Mouse (Mus musculus) embryonic facial prominence, embryonic 11.5 days (tissue): ENCODE data around the gene Serpinb3a. TPM values are rescaled to one million over a fixed set of nuclear protein-coding genes. Genes with fewer than 3 reads are reported as not detected.
"Not testable (repeated sequence)": the region's sequence is repeated elsewhere in the genome, so short reads cannot be mapped to it uniquely, and the experiment has no call there.

Source experiments
- ATAC-seq: fragments of 200-750 bp; cut with Nextera tagmentation; replicated peaks from 2 replicates; pipeline ENCODE4 v1.8.0; 2017; ENCODE audit warnings: low read depth; ENCODE audit not compliant: insufficient number of reproducible peaks, low FRiP score, low TSS enrichment
- DNase-seq: peaks from one replicate; pipeline ENCODE4 v3.0.0-alpha.2; 2015; ENCODE audit warnings: low spot score
- H3K27ac ChIP-seq: fragments of 300-500 bp; sonication (generic); replicated peaks from 2 replicates; pipeline ENCODE4 v1.5.1; 2014; ENCODE audit warnings: mild to moderate bottlenecking, low read depth, low read length, control low read depth
- H3K27me3 ChIP-seq: fragments of 300-500 bp; sonication (generic); 2 replicates; pipeline ENCODE4 v1.6.1; 2014; ENCODE audit warnings: mild to moderate bottlenecking, low read length, moderate library complexity, mixed read lengths; ENCODE audit not compliant: control insufficient read depth, insufficient read depth
- H3K36me3 ChIP-seq: fragments of 300-500 bp; sonication (generic); replicated peaks from 2 replicates; pipeline ENCODE4 v1.6.1; 2014; ENCODE audit warnings: low read depth, mild to moderate bottlenecking, low read length, moderate library complexity, mixed read lengths; ENCODE audit not compliant: control insufficient read depth, insufficient read depth
- H3K4me1 ChIP-seq: fragments of 300-500 bp; sonication (generic); 2 replicates; pipeline ENCODE4 v1.6.1; 2014; ENCODE audit warnings: low read length, mixed read lengths; ENCODE audit not compliant: control insufficient read depth, insufficient read depth
- H3K4me2 ChIP-seq: fragments of 300-500 bp; sonication (generic); 2 replicates; pipeline ENCODE4 v1.6.1; 2014; ENCODE audit warnings: low read depth, mild to moderate bottlenecking, control low read depth, low read length, moderate library complexity
- H3K4me3 ChIP-seq: fragments of 300-500 bp; sonication (generic); 2 replicates; pipeline ENCODE4 v1.5.1; 2014; ENCODE audit warnings: low read depth, low read length, control low read depth
- H3K9ac ChIP-seq: fragments of 300-500 bp; sonication (generic); replicated peaks from 2 replicates; pipeline ENCODE4 v1.6.1; 2014; ENCODE audit warnings: mild to moderate bottlenecking, control low read depth, low read length
- H3K9me3 ChIP-seq: fragments of 300-500 bp; sonication (generic); replicated peaks from 2 replicates; pipeline ENCODE4 v1.6.1; 2016; ENCODE audit warnings: mild to moderate bottlenecking, low read length, inconsistent platforms, mixed read lengths; ENCODE audit not compliant: control insufficient read depth
- WGBS: fragments of 180-500 bp; shearing (Covaris S2); extraction: QIAGEN DNeasy Blood & Tissue Kit; methylation state at CpG from one replicate; pipeline ENCODE4 v1.1.7; 2014; 5-methylcytosine and 5-hydroxymethylcytosine counted together
- polyA plus RNA-seq: library from polyadenylated mRNA; unstranded; fragments of >200 nt; fragmentation: Nextera tagmentation; extraction: Ambion mirVana; gene quantifications from 2 replicates; pipeline ENCODE4 v1.2.1, GENCODE M21; 2014

The Serpinb3a gene
- not detected in 2 replicates for polyA plus RNA-seq

DNA sequence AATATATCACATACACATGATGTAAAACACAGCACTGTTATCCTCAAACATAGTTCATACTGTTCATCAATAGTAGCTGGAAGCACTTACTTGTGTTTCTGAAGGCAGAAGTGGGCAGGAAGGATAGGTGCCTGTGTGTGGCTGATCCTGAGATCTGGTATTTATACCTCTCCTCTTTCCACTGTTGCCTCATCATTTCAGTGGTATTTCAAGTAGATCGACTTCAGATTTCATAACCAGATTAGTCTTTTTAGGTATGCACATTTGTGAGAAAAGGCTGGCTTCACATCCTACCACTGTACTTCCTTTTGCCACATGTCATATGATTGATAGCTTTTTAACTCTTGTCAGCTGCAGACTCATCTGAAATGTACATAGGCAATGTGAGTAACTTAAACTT is at the start of gene Serpinb3a:
Gene Serpinb3a, minus strand, starts transcription at position 101 of the 400 bp plus-strand sequence.
- Histone ChIP-seq H3K4me3 (no peak within 1 kb of the TSS), H3K4me2 (no peak within 1 kb of the TSS), H3K27me3 (no peaks in the 10 kb centered on the region), H3K4me1 (no peaks in the 10 kb centered on the region), H3K9me3 (no peaks in the 10 kb centered on the region), H3K9ac (no peak within 1 kb of the TSS), H3K36me3 (no peaks in the 10 kb centered on the region), H3K27ac (no peak within 1 kb of the TSS)
- ATAC-seq (no peak), DNase-seq (no peak)
- WGBS = 75% methylated on average over 1 of the region's 1 CpGs

DNA sequence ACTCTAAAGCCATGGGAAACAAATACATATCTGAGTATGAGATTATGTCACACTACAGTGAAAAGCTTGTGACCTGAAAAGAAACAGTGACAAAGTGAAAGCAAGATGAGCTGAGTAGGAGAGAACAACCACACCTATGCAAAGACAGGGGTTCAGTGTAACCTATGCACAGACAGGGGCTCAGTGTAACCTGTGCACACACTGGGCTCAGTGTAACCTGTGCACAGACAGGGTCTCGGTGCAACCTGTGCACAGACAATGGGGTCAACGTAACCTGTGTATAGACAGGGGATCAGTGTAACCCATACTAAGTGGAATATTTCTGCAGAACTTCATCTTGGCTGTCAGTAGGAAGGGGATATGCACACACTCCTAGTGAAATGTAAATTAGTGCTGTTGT is 46.3 kb upstream of the Serpinb3a start:
- H3K27me3 ChIP-seq = no peaks in the 10 kb centered on the region
- ATAC-seq (no peak), DNase-seq (no peak)
- no peak overlapping the region for H3K4me3 ChIP-seq
- H3K36me3 ChIP-seq = no peaks in the 10 kb centered on the region
- no peaks in the 10 kb centered on the region for H3K9me3 ChIP-seq
- 89% methylated on average over 2 of the region's 2 CpGs for WGBS
- no peak overlapping the region for H3K4me2 ChIP-seq
- H3K9ac ChIP-seq = no peak overlapping the region
- H3K4me1 ChIP-seq = no peaks in the 10 kb centered on the region
- H3K27ac ChIP-seq = no peak overlapping the region

- ATAC-seq (no peak), DNase-seq (no peak)
- Histone ChIP-seq H3K9ac (no peak within 1 kb of the TSS), H3K27me3 (no peaks in the 10 kb centered on the region), H3K4me2 (no peak within 1 kb of the TSS), H3K36me3 (no peaks in the 10 kb centered on the region), H3K4me1 (no peaks in the 10 kb centered on the region), H3K27ac (no peak within 1 kb of the TSS), H3K9me3 (no peaks in the 10 kb centered on the region), H3K4me3 (no peak within 1 kb of the TSS)
Observed at GRCm38 (mm10) chr1:107083406-107083805, 31.3 kb upstream of the Serpinb3a start, which contains the start of gene Serpinb3d. Serpinb3d (minus strand) TSS chr1:107083506.

- not testable (repeated sequence) for H3K36me3 ChIP-seq, H3K4me1 ChIP-seq, H3K4me3 ChIP-seq, H3K27ac ChIP-seq, H3K9me3 ChIP-seq, H3K4me2 ChIP-seq, DNase-seq, H3K27me3 ChIP-seq, H3K9ac ChIP-seq, ATAC-seq
- 85% methylated on average over 3 of the region's 3 CpGs for WGBS
Observed at GRCm38 (mm10) chr1:107034236-107034635, 17.9 kb downstream of the Serpinb3a start.

- ATAC-seq (no peak), DNase-seq (no peak)
- Histone ChIP-seq H3K27me3 (no peaks in the 10 kb centered on the region), H3K36me3 (no peaks in the 10 kb centered on the region), H3K4me2 (no peak overlapping the region), H3K4me1 (no peaks in the 10 kb centered on the region), H3K9ac (no peak overlapping the region), H3K4me3 (no peak overlapping the region), H3K27ac (no peak overlapping the region), H3K9me3 (no peaks in the 10 kb centered on the region)
- 78% methylated on average over 1 of the region's 1 CpGs for WGBS
Observed at GRCm38 (mm10) chr1:107025886-107026285, 26.2 kb downstream of the Serpinb3a start.

GRCm38 (mm10) chr1:107015210-107015609 is 36.9 kb downstream of the Serpinb3a start:
- Histone ChIP-seq H3K27ac (no peak overlapping the region), H3K4me1 (no peaks in the 10 kb centered on the region), H3K36me3 (no peaks in the 10 kb centered on the region), H3K9me3 (no peaks in the 10 kb centered on the region), H3K27me3 (no peaks in the 10 kb centered on the region), H3K4me2 (no peak overlapping the region), H3K4me3 (no peak overlapping the region), H3K9ac (no peak overlapping the region)
- WGBS = 86% methylated on average over 7 of the region's 7 CpGs
- ATAC-seq (no peak), DNase-seq (no peak)

DNA sequence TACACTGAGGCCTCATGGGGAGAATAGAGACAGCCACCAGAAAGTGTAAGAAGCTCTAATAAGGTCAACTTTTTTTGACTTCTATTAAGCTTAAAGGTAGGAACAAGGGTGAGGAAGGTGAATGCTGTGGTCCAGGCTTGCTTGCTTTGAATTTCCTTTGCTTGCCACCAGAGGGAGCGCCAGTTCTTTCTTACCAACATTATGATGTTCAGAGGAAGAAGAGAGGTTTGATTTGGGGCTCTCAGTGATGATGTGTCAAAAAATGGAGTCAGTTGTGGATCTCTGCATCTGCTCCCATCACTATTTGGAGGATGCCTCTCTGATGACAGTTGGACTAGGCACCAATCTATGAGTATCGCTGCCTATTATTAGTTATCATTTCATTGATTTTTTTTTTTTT is 37.6 kb downstream of the Serpinb3a start:
- Histone ChIP-seq H3K4me2 (no peak overlapping the region), H3K4me3 (no peak overlapping the region), H3K36me3 (no peaks in the 10 kb centered on the region), H3K4me1 (no peaks in the 10 kb centered on the region), H3K9me3 (no peaks in the 10 kb centered on the region), H3K9ac (no peak overlapping the region), H3K27ac (no peak overlapping the region), H3K27me3 (no peaks in the 10 kb centered on the region)
- ATAC-seq (no peak), DNase-seq (peak; percentile 35)
- WGBS = 47% methylated on average over 2 of the region's 2 CpGs

DNA sequence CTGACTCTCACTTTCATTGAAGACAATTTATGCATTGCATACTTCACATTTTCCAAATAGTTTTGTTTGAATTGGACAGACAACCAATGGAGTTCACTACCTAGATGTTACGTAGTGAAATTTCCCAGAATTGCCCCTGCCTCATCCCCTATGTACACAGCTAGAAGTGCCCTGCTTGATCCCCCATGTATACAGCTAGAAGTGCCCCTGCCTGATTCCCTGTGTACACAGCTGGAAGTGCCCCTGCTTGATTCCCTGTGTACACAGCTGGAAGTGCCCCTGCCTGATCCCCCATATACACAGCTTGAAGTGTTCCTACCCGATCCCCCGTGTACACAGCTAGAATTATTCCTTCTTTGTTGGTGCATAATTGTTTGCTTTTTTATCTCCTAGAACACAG is 45.8 kb downstream of the Serpinb3a start:
- ATAC-seq (no peak), DNase-seq (no peak)
- Histone ChIP-seq H3K4me1 (no peaks in the 10 kb centered on the region), H3K27me3 (no peaks in the 10 kb centered on the region), H3K27ac (no peak overlapping the region), H3K4me3 (no peak overlapping the region), H3K9ac (no peak overlapping the region), H3K36me3 (no peaks in the 10 kb centered on the region), H3K4me2 (no peak overlapping the region), H3K9me3 (no peaks in the 10 kb centered on the region)
- WGBS = 65% methylated on average over 3 of the region's 3 CpGs
